Mouse (Mus musculus) heart, embryonic 12.5 days (tissue): ENCODE measurements around the gene Gramd1b. TPM values are rescaled to one million over a fixed set of nuclear protein-coding genes. Genes with fewer than 3 reads are reported as not detected.
"Not testable (repeated sequence)": the region's sequence is repeated elsewhere in the genome, so short reads cannot be mapped to it uniquely, and the experiment has no call there.

Source experiments
- ATAC-seq: fragments of 200-750 bp; cut with Nextera tagmentation; 2 replicates; pipeline ENCODE4 v1.8.0; 2017; ENCODE audit warnings: moderate TSS enrichment, moderate library complexity; ENCODE audit not compliant: insufficient number of reproducible peaks, low FRiP score
- H3K27ac ChIP-seq: fragments of 300-500 bp; sonication (generic); 2 replicates; pipeline ENCODE4 v1.5.1; 2016; ENCODE audit warnings: mild to moderate bottlenecking, moderate library complexity; ENCODE audit not compliant: poor library complexity, severe bottlenecking
- H3K27me3 ChIP-seq: fragments of 300-500 bp; sonication (generic); replicated peaks from 2 replicates; pipeline ENCODE4 v1.6.1; 2016; ENCODE audit warnings: mild to moderate bottlenecking, moderate library complexity
- H3K36me3 ChIP-seq: fragments of 300-500 bp; sonication (generic); 2 replicates; pipeline ENCODE4 v1.6.1; 2016; ENCODE audit warnings: mild to moderate bottlenecking, moderate library complexity
- H3K4me1 ChIP-seq: fragments of 300-500 bp; sonication (generic); replicated peaks from 2 replicates; pipeline ENCODE4 v1.6.1; 2016; ENCODE audit warnings: mild to moderate bottlenecking
- H3K4me2 ChIP-seq: fragments of 300-500 bp; sonication (generic); 2 replicates; pipeline ENCODE4 v1.6.1; 2016; ENCODE audit warnings: mild to moderate bottlenecking, moderate library complexity
- H3K4me3 ChIP-seq: fragments of 300-500 bp; sonication (generic); 2 replicates; pipeline ENCODE4 v1.5.1; 2016; ENCODE audit warnings: mild to moderate bottlenecking
- H3K9ac ChIP-seq: fragments of 300-500 bp; sonication (generic); 2 replicates; pipeline ENCODE4 v1.6.1; 2016; ENCODE audit warnings: mild to moderate bottlenecking, moderate library complexity
- H3K9me3 ChIP-seq: fragments of 300-500 bp; sonication (generic); replicated peaks from 2 replicates; pipeline ENCODE4 v1.6.1; 2016; ENCODE audit warnings: mild to moderate bottlenecking, moderate library complexity
- WGBS: fragments of 180-500 bp; shearing (Covaris S2); methylation state at CpG from one replicate; pipeline ENCODE4 v1.1.7; 2016; 5-methylcytosine and 5-hydroxymethylcytosine counted together
- polyA plus RNA-seq: library from polyadenylated mRNA; unstranded; fragments of >200 nt; fragmentation: Nextera tagmentation; extraction: Ambion mirVana; gene quantifications from 2 replicates; pipeline ENCODE4 v1.2.1, GENCODE M21; 2016

Gramd1b gene
- polyA plus RNA-seq, 1 experiment from 2014 or later: 7.9 TPM

DNA sequence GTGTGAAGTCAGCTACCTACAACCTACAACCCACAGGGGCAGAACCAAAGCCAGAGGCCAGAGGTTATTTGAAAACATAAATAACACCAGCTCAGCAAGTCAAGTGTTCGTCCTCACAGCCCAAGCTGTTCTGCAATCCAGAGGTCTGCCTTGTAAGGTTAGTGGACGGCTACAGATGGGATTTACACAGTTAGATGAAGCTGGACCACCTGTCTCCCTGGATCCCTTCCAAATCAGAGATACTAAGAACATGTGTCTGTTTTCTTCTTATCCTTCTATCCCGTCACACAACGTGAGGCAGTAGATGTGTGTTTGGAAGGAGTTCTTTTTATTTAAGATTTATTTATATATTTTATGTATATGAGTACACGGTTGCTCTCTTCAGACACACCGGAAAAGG lies 21.7 kb downstream of the Gramd1b start:
- no peaks in the 10 kb centered on the region for H3K9me3 ChIP-seq
- H3K27ac ChIP-seq: no peak overlapping the region
- no peak overlapping the region for H3K9ac ChIP-seq
- H3K4me1 ChIP-seq: no peaks in the 10 kb centered on the region
- no peak for ATAC-seq
- H3K4me2 ChIP-seq: no peak overlapping the region
- no peaks in the 10 kb centered on the region for H3K36me3 ChIP-seq
- WGBS: 80% methylated on average over 6 of the region's 6 CpGs
- no peaks in the 10 kb centered on the region for H3K27me3 ChIP-seq
- H3K4me3 ChIP-seq: no peak overlapping the region

DNA sequence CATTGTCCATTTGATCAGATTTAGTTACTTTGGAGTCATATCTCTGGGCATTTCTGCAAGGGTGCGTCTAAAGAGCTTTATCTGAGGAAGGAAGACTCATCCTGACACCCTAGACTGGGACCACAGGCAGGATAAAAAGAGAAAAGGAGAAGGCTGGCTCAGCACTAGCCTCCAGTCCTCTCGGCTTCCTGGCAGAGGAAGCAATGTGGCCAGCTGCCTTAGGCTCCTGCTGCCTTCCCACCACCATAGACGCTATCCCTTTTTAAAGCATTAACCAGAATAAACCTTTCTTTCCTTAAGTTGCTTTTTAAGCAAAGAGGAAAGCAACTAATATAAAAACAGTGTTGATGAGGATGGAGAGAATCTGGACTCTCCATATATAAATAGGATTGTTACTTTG lies 24.6 kb downstream of the Gramd1b start:
- WGBS: 68% methylated on average over 3 of the region's 3 CpGs
- no peak overlapping the region for H3K9ac ChIP-seq
- H3K4me1 ChIP-seq: no peaks in the 10 kb centered on the region
- no peak for ATAC-seq
- no peak overlapping the region for H3K27ac ChIP-seq
- H3K36me3 ChIP-seq: no peaks in the 10 kb centered on the region
- no peaks in the 10 kb centered on the region for H3K9me3 ChIP-seq
- no peak overlapping the region for H3K4me3 ChIP-seq
- H3K4me2 ChIP-seq: no peak overlapping the region
- H3K27me3 ChIP-seq: no peaks in the 10 kb centered on the region

GRCm38 (mm10) chr9:40505471-40506312 lies 25.5 kb downstream of the Gramd1b start:
- Histone ChIP-seq H3K27ac (no peak overlapping the region), H3K27me3 (no peaks in the 10 kb centered on the region), H3K36me3 (no peaks in the 10 kb centered on the region), H3K4me2 (no peak overlapping the region), H3K4me1 (no peaks in the 10 kb centered on the region), H3K9ac (no peak overlapping the region), H3K4me3 (no peak overlapping the region), H3K9me3 (no peaks in the 10 kb centered on the region)
- ATAC-seq: no peak
- 71% methylated on average over 11 of the region's 11 CpGs for WGBS

DNA sequence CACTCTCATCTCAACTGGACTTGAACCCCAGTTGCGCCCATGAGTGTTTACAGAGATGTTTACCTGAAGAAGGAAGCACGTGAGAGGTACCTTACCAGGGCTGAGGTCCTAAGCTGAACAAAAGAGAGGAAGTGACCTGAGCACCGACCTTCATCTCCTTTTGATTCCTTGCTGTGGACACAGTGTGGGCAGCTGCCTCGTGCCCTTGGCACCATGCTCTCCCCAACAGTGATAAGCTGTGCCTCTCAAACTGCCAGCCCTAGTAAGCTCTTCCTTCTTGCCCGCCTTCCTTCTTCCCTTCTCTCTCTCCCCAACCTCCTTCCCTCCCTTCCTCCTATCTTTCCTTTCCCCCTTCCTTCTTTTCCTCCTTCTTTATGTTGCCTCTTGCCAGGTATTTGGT lies 26.3 kb downstream of the Gramd1b start:
- Histone ChIP-seq H3K4me1 (no peaks in the 10 kb centered on the region), H3K9me3 (no peaks in the 10 kb centered on the region), H3K27ac (no peak overlapping the region), H3K27me3 (no peaks in the 10 kb centered on the region), H3K9ac (no peak overlapping the region), H3K36me3 (no peaks in the 10 kb centered on the region), H3K4me3 (no peak overlapping the region), H3K4me2 (no peak overlapping the region)
- no peak for ATAC-seq
- 78% methylated on average over 5 of the region's 5 CpGs for WGBS

DNA sequence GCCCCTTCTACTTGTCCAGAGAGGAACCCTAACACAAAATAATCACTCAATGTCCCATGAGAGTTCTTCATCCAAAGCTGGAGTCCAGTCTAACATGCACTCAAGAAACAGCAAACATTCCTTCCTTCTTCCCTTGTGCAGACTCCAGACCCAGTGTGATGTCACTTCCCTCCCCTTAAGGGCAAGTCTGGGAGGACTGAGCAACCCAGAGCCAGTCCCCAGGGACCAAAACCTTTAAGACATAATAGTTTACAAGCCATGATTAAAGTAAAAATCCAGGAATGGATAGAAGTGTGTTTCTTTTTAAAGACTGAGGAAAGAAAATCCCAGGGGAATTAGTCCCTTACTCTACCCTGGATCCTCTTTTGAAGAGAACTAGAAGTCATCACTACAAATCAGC lies 30.5 kb downstream of the Gramd1b start:
- no peaks in the 10 kb centered on the region for H3K9me3 ChIP-seq
- no peaks in the 10 kb centered on the region for H3K4me1 ChIP-seq
- no peaks in the 10 kb centered on the region for H3K36me3 ChIP-seq
- no peak overlapping the region for H3K9ac ChIP-seq
- H3K4me2 ChIP-seq: no peak overlapping the region
- H3K27me3 ChIP-seq: no peaks in the 10 kb centered on the region
- no peak for ATAC-seq
- no peak overlapping the region for H3K4me3 ChIP-seq
- H3K27ac ChIP-seq: no peak overlapping the region

GRCm38 (mm10) chr9:40482351-40483084 lies 48.7 kb downstream of the Gramd1b start:
- H3K9me3 ChIP-seq, H3K27me3 ChIP-seq, ATAC-seq, H3K4me2 ChIP-seq, H3K36me3 ChIP-seq, H3K27ac ChIP-seq, H3K4me3 ChIP-seq, H3K9ac ChIP-seq: not testable (repeated sequence)
- H3K4me1 ChIP-seq: peaks cover 22% of the 10 kb centered on the region
- WGBS: 61% methylated on average over 7 of the region's 7 CpGs

DNA sequence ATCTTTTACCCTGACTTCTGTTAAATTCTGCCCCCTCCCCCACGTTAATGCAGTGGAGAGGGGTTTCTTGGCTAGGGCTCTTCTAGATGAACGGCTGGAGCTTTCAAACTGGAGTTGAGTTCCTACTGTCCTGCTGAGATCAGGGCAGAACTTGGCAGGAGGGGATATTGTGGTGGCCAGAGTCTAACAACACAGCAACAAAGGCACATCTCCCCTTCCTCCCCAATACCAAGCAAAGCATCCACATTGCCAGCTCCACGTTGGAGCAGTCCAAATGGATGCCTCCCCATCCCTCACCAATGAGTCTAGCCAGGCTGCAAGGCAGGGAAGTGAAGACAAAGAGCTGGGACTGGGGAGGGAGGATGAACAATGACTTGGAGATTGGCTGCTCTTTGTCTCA lies 49.9 kb downstream of the Gramd1b start:
- Histone ChIP-seq H3K27me3 (no peaks in the 10 kb centered on the region), H3K36me3 (no peaks in the 10 kb centered on the region), H3K9me3 (no peaks in the 10 kb centered on the region), H3K4me1 (peaks cover 32% of the 10 kb centered on the region), H3K4me3 (no peak overlapping the region), H3K27ac (no peak overlapping the region), H3K9ac (no peak overlapping the region), H3K4me2 (no peak overlapping the region)
- no peak for ATAC-seq
- WGBS: 57% methylated on average over 3 of the region's 3 CpGs

GRCm38 (mm10) chr9:40479333-40479732 lies 51.9 kb downstream of the Gramd1b start:
- Histone ChIP-seq H3K4me3 (no peak overlapping the region), H3K27ac (no peak overlapping the region), H3K9ac (no peak overlapping the region), H3K9me3 (no peaks in the 10 kb centered on the region), H3K4me2 (no peak overlapping the region), H3K4me1 (peaks cover 33% of the 10 kb centered on the region), H3K36me3 (no peaks in the 10 kb centered on the region), H3K27me3 (no peaks in the 10 kb centered on the region)
- WGBS: 41% methylated on average over 4 of the region's 4 CpGs
- no peak for ATAC-seq

DNA sequence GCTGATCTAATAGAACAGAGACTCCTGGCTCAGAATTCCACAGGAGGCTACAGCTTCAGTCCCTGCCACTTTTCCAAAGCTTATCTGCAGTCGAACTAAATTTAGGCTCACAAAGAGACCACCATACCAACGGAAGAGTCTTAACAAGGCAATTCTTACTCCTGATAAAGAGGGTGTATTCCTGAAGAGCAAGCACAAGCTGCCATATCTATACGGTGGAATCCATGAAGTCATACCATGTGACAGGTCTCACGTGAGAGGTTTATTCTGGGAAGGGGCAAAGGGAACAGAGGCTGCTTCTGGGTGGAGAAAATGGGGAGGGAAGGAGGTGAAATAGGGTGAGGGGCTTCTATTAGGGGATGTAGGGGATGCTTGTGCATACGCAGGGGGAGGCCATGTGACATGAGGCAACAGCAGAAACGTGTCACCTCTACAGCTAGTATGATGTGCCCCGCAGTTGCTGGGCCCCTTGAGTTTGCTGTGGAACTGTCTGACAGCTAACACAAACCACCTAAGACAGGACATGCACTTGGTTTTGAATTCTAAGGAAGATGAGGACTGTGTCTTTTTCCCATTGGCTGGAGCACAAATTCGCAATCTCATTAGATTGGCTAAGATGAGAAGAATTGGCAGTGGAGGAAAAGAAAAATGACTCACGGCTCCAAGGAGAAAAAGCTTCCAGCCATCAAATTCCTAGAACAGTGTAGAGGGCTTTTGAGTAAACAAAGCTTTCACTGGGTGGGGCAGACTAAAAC lies 52.9 kb downstream of the Gramd1b start:
- Histone ChIP-seq H3K27me3 (no peaks in the 10 kb centered on the region), H3K9me3 (no peaks in the 10 kb centered on the region), H3K9ac (no peak overlapping the region; the same call in 1 of the 2 replicates), H3K4me2 (peak overlapping the region; percentile 30), H3K4me1 (peaks cover 33% of the 10 kb centered on the region), H3K4me3 (no peak overlapping the region), H3K36me3 (no peaks in the 10 kb centered on the region), H3K27ac (peak overlapping the region; percentile 88)
- peak; percentile 69 for ATAC-seq
- 43% methylated on average over 9 of the region's 9 CpGs for WGBS

DNA sequence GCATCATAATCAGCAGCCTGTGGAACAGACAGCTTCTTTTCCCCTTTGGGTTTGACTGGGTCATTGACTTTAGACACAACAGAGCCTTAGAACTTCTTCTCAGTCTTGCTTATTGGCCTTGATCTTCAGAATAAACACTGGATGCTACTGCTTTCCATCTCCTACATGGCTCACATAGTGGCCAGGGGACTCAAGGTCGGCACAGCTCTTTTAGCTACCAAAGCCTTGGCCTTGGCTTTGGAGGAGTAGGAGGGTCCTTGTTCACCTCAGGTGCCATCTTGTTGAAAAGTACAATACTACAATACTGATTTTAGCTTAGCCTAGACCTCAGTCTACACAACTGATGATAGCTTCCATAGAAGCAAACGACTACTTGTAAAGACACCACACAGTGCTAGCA lies 53.6 kb downstream of the Gramd1b start:
- 78% methylated on average over 2 of the region's 2 CpGs for WGBS

DNA sequence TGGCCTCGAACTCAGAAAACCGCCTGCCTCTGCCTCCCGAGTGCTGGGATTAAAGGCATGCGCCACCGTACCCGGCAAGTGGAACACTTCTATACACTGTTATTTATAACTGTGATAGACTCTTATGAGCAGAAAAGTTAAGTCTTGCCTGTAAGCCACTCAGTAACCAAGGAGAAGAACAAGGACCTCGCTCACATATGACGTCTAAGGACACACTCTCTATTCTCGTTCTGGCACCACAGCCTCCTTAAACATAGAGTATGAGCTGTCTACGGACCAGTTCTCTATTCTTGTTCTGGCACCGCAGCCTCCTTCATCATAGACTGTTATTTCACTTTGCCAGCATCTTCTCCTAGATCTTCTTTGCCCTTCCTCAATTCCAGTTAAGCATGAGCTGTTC lies 55.1 kb downstream of the Gramd1b start:
- Histone ChIP-seq H3K4me3 (no peak overlapping the region), H3K9me3 (no peaks in the 10 kb centered on the region), H3K27ac (no peak overlapping the region), H3K9ac (no peak overlapping the region), H3K27me3 (no peaks in the 10 kb centered on the region), H3K36me3 (no peaks in the 10 kb centered on the region), H3K4me1 (peaks cover 27% of the 10 kb centered on the region), H3K4me2 (no peak overlapping the region)
- ATAC-seq: no peak
- WGBS: 85% methylated on average over 11 of the region's 11 CpGs

More for the DNA sequence above, 53.6 kb downstream of the Gramd1b start:
- no peaks in the 10 kb centered on the region for H3K36me3 ChIP-seq
- H3K9me3 ChIP-seq: no peaks in the 10 kb centered on the region
- H3K4me1 ChIP-seq: peaks cover 33% of the 10 kb centered on the region
- H3K9ac ChIP-seq: no peak overlapping the region
- H3K4me3 ChIP-seq: no peak overlapping the region
- no peak for ATAC-seq
- H3K27me3 ChIP-seq: no peaks in the 10 kb centered on the region
- H3K4me2 ChIP-seq: no peak overlapping the region
- peak overlapping the region; percentile 88 for H3K27ac ChIP-seq
